Mouse (Mus musculus) liver, embryonic 12.5 days (tissue): ENCODE measurements around the gene Gstt1. TPM values are rescaled to one million over a fixed set of nuclear protein-coding genes. Genes with fewer than 3 reads are reported as not detected.
A peak's percentile ranks its signal among the peaks of the same experiment; 100 is the strongest.

ENCODE experiments used
- ATAC-seq: fragments of 200-750 bp; cut with Nextera tagmentation; 2 replicates; pipeline ENCODE4 v1.8.0; 2017; ENCODE audit warnings: moderate number of reproducible peaks, mild to moderate bottlenecking, moderate library complexity
- H3K27ac ChIP-seq: fragments of 300-500 bp; sonication (generic); 2 replicates; pipeline ENCODE4 v1.5.1; 2016; ENCODE audit warnings: mild to moderate bottlenecking
- H3K27me3 ChIP-seq: fragments of 300-500 bp; sonication (generic); replicated peaks from 2 replicates; pipeline ENCODE4 v1.6.1; 2016; ENCODE audit warnings: mild to moderate bottlenecking, moderate library complexity
- H3K36me3 ChIP-seq: fragments of 300-500 bp; sonication (generic); 2 replicates; pipeline ENCODE4 v1.6.1; 2016; ENCODE audit warnings: mild to moderate bottlenecking, moderate library complexity
- H3K4me1 ChIP-seq: fragments of 300-500 bp; sonication (generic); 2 replicates; pipeline ENCODE4 v1.6.1; 2016
- H3K4me2 ChIP-seq: fragments of 300-500 bp; sonication (generic); 2 replicates; pipeline ENCODE4 v1.6.1; 2016; ENCODE audit warnings: mild to moderate bottlenecking, moderate library complexity
- H3K4me3 ChIP-seq: fragments of 300-500 bp; sonication (generic); 2 replicates; pipeline ENCODE4 v1.5.1; 2016; ENCODE audit warnings: mild to moderate bottlenecking, moderate library complexity
- H3K9ac ChIP-seq: fragments of 300-500 bp; sonication (generic); 2 replicates; pipeline ENCODE4 v1.6.1; 2016; ENCODE audit warnings: mild to moderate bottlenecking, moderate library complexity
- H3K9me3 ChIP-seq: fragments of 300-500 bp; sonication (generic); replicated peaks from 2 replicates; pipeline ENCODE4 v1.6.1; 2016; ENCODE audit warnings: mild to moderate bottlenecking, moderate library complexity
- WGBS: fragments of 180-500 bp; shearing (Covaris S2); methylation state at CpG from one replicate; pipeline ENCODE4 v1.1.7; 2016; ENCODE audit not compliant: insufficient replicate concordance; 5-methylcytosine and 5-hydroxymethylcytosine counted together
- polyA plus RNA-seq: library from polyadenylated mRNA; unstranded; fragments of >200 nt; fragmentation: Nextera tagmentation; extraction: Ambion mirVana; gene quantifications from 2 replicates; pipeline ENCODE4 v1.2.1, GENCODE M21; 2016

Gstt1 gene
- polyA plus RNA-seq, 1 experiment from 2014 or later, result 38.4 TPM

- Histone ChIP-seq H3K9me3 (no peaks in the 10 kb centered on the region), H3K27ac (no peak overlapping the region; the same call in 1 of the 2 replicates), H3K36me3 (no peaks in the 10 kb centered on the region), H3K9ac (no peak overlapping the region), H3K27me3 (peaks cover 24% of the 10 kb centered on the region), H3K4me3 (no peak overlapping the region), H3K4me2 (peak overlapping the region; percentile 86), H3K4me1 (peaks cover 48% of the 10 kb centered on the region)
- ATAC-seq, result no peak
- 54% methylated on average over 13 of the region's 13 CpGs for WGBS
These were observed 34.0 kb upstream of the Gstt1 start for GRCm38 (mm10) chr10:75832272-75832895.

GRCm38 (mm10) chr10:75830275-75830670, 31.9 kb upstream of the Gstt1 start:
- ATAC-seq, result no peak
- H3K9ac ChIP-seq, result no peak overlapping the region
- 72% methylated on average over 2 of the region's 2 CpGs for WGBS
- no peak overlapping the region for H3K4me3 ChIP-seq
- H3K9me3 ChIP-seq, result no peaks in the 10 kb centered on the region
- H3K4me1 ChIP-seq, result peaks cover 30% of the 10 kb centered on the region
- no peak overlapping the region for H3K4me2 ChIP-seq
- H3K36me3 ChIP-seq, result no peaks in the 10 kb centered on the region
- peaks cover 30% of the 10 kb centered on the region for H3K27me3 ChIP-seq
- no peak overlapping the region for H3K27ac ChIP-seq

- no peak overlapping the region for H3K4me2 ChIP-seq
- 52% methylated on average over 2 of the region's 2 CpGs for WGBS
- no peak overlapping the region for H3K9ac ChIP-seq
- no peaks in the 10 kb centered on the region for H3K9me3 ChIP-seq
- peaks cover 30% of the 10 kb centered on the region for H3K27me3 ChIP-seq
- H3K4me3 ChIP-seq, result no peak overlapping the region
- peaks cover 24% of the 10 kb centered on the region for H3K4me1 ChIP-seq
- no peaks in the 10 kb centered on the region for H3K36me3 ChIP-seq
- ATAC-seq, result no peak
- H3K27ac ChIP-seq, result no peak overlapping the region
These were observed 31.3 kb upstream of the Gstt1 start for GRCm38 (mm10) chr10:75829529-75830274.

GRCm38 (mm10) chr10:75828500-75828931, 30.1 kb upstream of the Gstt1 start:
- H3K4me3 ChIP-seq, result no peak overlapping the region
- H3K27me3 ChIP-seq, result peaks cover 18% of the 10 kb centered on the region
- peaks cover 13% of the 10 kb centered on the region for H3K4me1 ChIP-seq
- ATAC-seq, result no peak
- no peak overlapping the region for H3K4me2 ChIP-seq
- no peaks in the 10 kb centered on the region for H3K9me3 ChIP-seq
- H3K27ac ChIP-seq, result no peak overlapping the region
- H3K9ac ChIP-seq, result no peak overlapping the region
- H3K36me3 ChIP-seq, result no peaks in the 10 kb centered on the region

GRCm38 (mm10) chr10:75827668-75828360, 29.4 kb upstream of the Gstt1 start:
- 77% methylated on average over 4 of the region's 4 CpGs for WGBS
- no peak for ATAC-seq
- no peaks in the 10 kb centered on the region for H3K36me3 ChIP-seq
- no peak overlapping the region for H3K27ac ChIP-seq
- H3K9ac ChIP-seq, result no peak overlapping the region
- H3K4me1 ChIP-seq, result peaks cover 6% of the 10 kb centered on the region; the same call in 1 of the 2 replicates
- H3K4me3 ChIP-seq, result no peak overlapping the region
- no peak overlapping the region for H3K4me2 ChIP-seq
- no peaks in the 10 kb centered on the region for H3K9me3 ChIP-seq
- H3K27me3 ChIP-seq, result peaks cover 11% of the 10 kb centered on the region

GRCm38 (mm10) chr10:75824530-75824929, 26.1 kb upstream of the Gstt1 start:
- Histone ChIP-seq H3K4me1 (no peaks in the 10 kb centered on the region), H3K27ac (no peak overlapping the region), H3K27me3 (peaks cover 15% of the 10 kb centered on the region), H3K4me3 (no peak overlapping the region), H3K36me3 (no peaks in the 10 kb centered on the region), H3K9ac (no peak overlapping the region), H3K4me2 (no peak overlapping the region), H3K9me3 (no peaks in the 10 kb centered on the region)
- WGBS, result 55% methylated on average over 4 of the region's 4 CpGs
- ATAC-seq, result no peak

GRCm38 (mm10) chr10:75823782-75824181, 25.4 kb upstream of the Gstt1 start:
- Histone ChIP-seq H3K4me3 (no peak overlapping the region), H3K36me3 (no peaks in the 10 kb centered on the region), H3K4me2 (no peak overlapping the region), H3K4me1 (no peaks in the 10 kb centered on the region), H3K27ac (no peak overlapping the region), H3K9me3 (no peaks in the 10 kb centered on the region), H3K27me3 (peaks cover 18% of the 10 kb centered on the region), H3K9ac (no peak overlapping the region)
- WGBS, result 55% methylated on average over 1 of the region's 1 CpGs
- no peak for ATAC-seq

- Histone ChIP-seq H3K36me3 (no peaks in the 10 kb centered on the region), H3K4me1 (no peaks in the 10 kb centered on the region), H3K4me2 (no peak within 1 kb of the TSS), H3K4me3 (no peak within 1 kb of the TSS), H3K9me3 (no peaks in the 10 kb centered on the region), H3K9ac (no peak within 1 kb of the TSS), H3K27me3 (peaks cover 25% of the 10 kb centered on the region), H3K27ac (no peak within 1 kb of the TSS)
- 86% methylated on average over 2 of the region's 2 CpGs for WGBS
- ATAC-seq, result no peak
These were observed 24.1 kb upstream of the Gstt1 start, which contains the start of gene Gstt4 for GRCm38 (mm10) chr10:75822443-75822842. Gene Gstt4, minus strand, starts transcription at chr10:75822543.

GRCm38 (mm10) chr10:75819882-75820281, 21.5 kb upstream of the Gstt1 start:
- no peak for ATAC-seq
- H3K27ac ChIP-seq, result no peak overlapping the region
- no peak overlapping the region for H3K9ac ChIP-seq
- H3K4me1 ChIP-seq, result no peaks in the 10 kb centered on the region
- H3K27me3 ChIP-seq, result peaks cover 19% of the 10 kb centered on the region; the same call in 1 of the 2 replicates
- H3K4me2 ChIP-seq, result no peak overlapping the region
- H3K9me3 ChIP-seq, result no peaks in the 10 kb centered on the region
- no peak overlapping the region for H3K4me3 ChIP-seq
- 72% methylated on average over 5 of the region's 5 CpGs for WGBS
- H3K36me3 ChIP-seq, result no peaks in the 10 kb centered on the region

- Histone ChIP-seq H3K27ac (no peak overlapping the region), H3K4me2 (no peak overlapping the region), H3K4me3 (no peak overlapping the region), H3K27me3 (peaks cover 19% of the 10 kb centered on the region; the same call in 1 of the 2 replicates), H3K9ac (no peak overlapping the region), H3K9me3 (no peaks in the 10 kb centered on the region), H3K4me1 (no peaks in the 10 kb centered on the region), H3K36me3 (no peaks in the 10 kb centered on the region)
- 46% methylated on average over 10 of the region's 10 CpGs for WGBS
- no peak for ATAC-seq
These were observed 20.3 kb upstream of the Gstt1 start for GRCm38 (mm10) chr10:75818641-75819040.

GRCm38 (mm10) chr10:75804217-75804616, 5.8 kb upstream of the Gstt1 start:
- Histone ChIP-seq H3K4me3 (no peak overlapping the region), H3K4me2 (no peak overlapping the region), H3K27ac (no peak overlapping the region), H3K9me3 (no peaks in the 10 kb centered on the region), H3K4me1 (no peaks in the 10 kb centered on the region), H3K36me3 (no peaks in the 10 kb centered on the region), H3K9ac (no peak overlapping the region), H3K27me3 (peaks cover 23% of the 10 kb centered on the region; the same call in 1 of the 2 replicates)
- 40% methylated on average over 2 of the region's 2 CpGs for WGBS
- no peak for ATAC-seq

- no peaks in the 10 kb centered on the region for H3K9me3 ChIP-seq
- H3K27ac ChIP-seq, result no peak overlapping the region
- H3K27me3 ChIP-seq, result peaks cover 45% of the 10 kb centered on the region
- H3K36me3 ChIP-seq, result no peaks in the 10 kb centered on the region
- H3K4me2 ChIP-seq, result peak overlapping the region; percentile 83
- peak overlapping the region; percentile 64 for H3K9ac ChIP-seq
- 2% methylated on average over 12 of the region's 12 CpGs for WGBS
- peaks cover 33% of the 10 kb centered on the region for H3K4me1 ChIP-seq
- peak; percentile 47 for ATAC-seq
- H3K4me3 ChIP-seq, result peak overlapping the region; percentile 63
These were observed 687 bp downstream of the Gstt1 start for GRCm38 (mm10) chr10:75797619-75798175.
